Mouse (Mus musculus) 3T3-L1 (cell line): ENCODE data around the gene Krtap4-1.
"Not testable (repeated sequence)": the region's sequence is repeated elsewhere in the genome, so short reads cannot be mapped to it uniquely, and the experiment has no call there.

Experiments used
- DNase-seq: peaks from one replicate; pipeline ENCODE4 v3.0.0-alpha.2; 2015; ENCODE audit warnings: low read depth, low spot score

Gene Krtap4-1

GRCm38 (mm10) chr11:99628138-99628537 lies at the start of gene Krtap4-1:
TSS of gene Krtap4-1 (minus strand) at chr11:99628238.
- DNase-seq: no peak

- DNase-seq: no peak
These were observed 37.8 kb upstream of the Krtap4-1 start, which contains the start of gene Krtap4-6 for GRCm38 (mm10) chr11:99665860-99666259. TSS of gene Krtap4-6 (minus strand) at chr11:99665960.

GRCm38 (mm10) chr11:99662802-99663201 lies 34.8 kb upstream of the Krtap4-1 start:
- no peak for DNase-seq

- peak; percentile 90 for DNase-seq
These were observed 31.2 kb upstream of the Krtap4-1 start for GRCm38 (mm10) chr11:99659256-99659655.

GRCm38 (mm10) chr11:99658467-99659010 lies 30.5 kb upstream of the Krtap4-1 start, which contains the start of gene Gm11563:
TSS of gene Gm11563 (minus strand) at chr11:99658960.
- peak; percentile 23 for DNase-seq

- no peak for DNase-seq
These were observed 29.0 kb upstream of the Krtap4-1 start for GRCm38 (mm10) chr11:99657051-99657450.

GRCm38 (mm10) chr11:99650136-99650535 lies 22.1 kb upstream of the Krtap4-1 start, which contains the start of gene Gm11555:
TSS of gene Gm11555 (minus strand) at chr11:99650236.
- DNase-seq: no peak

- no peak for DNase-seq
These were observed 18.4 kb upstream of the Krtap4-1 start for GRCm38 (mm10) chr11:99646444-99646843.

- DNase-seq: no peak
These were observed 16.3 kb upstream of the Krtap4-1 start for GRCm38 (mm10) chr11:99644351-99644750.

- DNase-seq: not testable (repeated sequence)
These were observed 15.6 kb upstream of the Krtap4-1 start, which contains the start of gene Krtap4-7 for GRCm38 (mm10) chr11:99643635-99644139. TSS of gene Krtap4-7 (minus strand) at chr11:99644089.

- peak; percentile 71 for DNase-seq
These were observed 12.9 kb upstream of the Krtap4-1 start for GRCm38 (mm10) chr11:99640926-99641325.

- no peak for DNase-seq
These were observed 9.0 kb upstream of the Krtap4-1 start for GRCm38 (mm10) chr11:99637086-99637485.

GRCm38 (mm10) chr11:99634653-99635134 lies 6.7 kb upstream of the Krtap4-1 start, which contains the start of gene Krtap4-2:
TSS of gene Krtap4-2 (minus strand) at chr11:99635084.
- DNase-seq: no peak

- no peak for DNase-seq
These were observed 5.3 kb upstream of the Krtap4-1 start for GRCm38 (mm10) chr11:99633293-99633692.

- no peak for DNase-seq
These were observed 2.9 kb upstream of the Krtap4-1 start for GRCm38 (mm10) chr11:99630890-99631289.

GRCm38 (mm10) chr11:99620335-99620734 lies 7.7 kb downstream of the Krtap4-1 start, which contains the start of gene Gm11562:
TSS of gene Gm11562 (minus strand) at chr11:99620435.
- no peak for DNase-seq

GRCm38 (mm10) chr11:99614796-99615363 lies 13.2 kb downstream of the Krtap4-1 start, which contains the start of gene Krtap2-4:
TSS of gene Krtap2-4 (minus strand) at chr11:99614846.
- DNase-seq: peak; percentile 78

- not testable (repeated sequence) for DNase-seq
These were observed 17.9 kb downstream of the Krtap4-1 start, which contains the start of gene Gm11937 for GRCm38 (mm10) chr11:99610089-99610488. TSS of gene Gm11937 (minus strand) at chr11:99610189.

GRCm38 (mm10) chr11:99609126-99609525 lies 18.9 kb downstream of the Krtap4-1 start:
- no peak for DNase-seq

GRCm38 (mm10) chr11:99603208-99603607 lies 24.8 kb downstream of the Krtap4-1 start, which contains the start of gene Gm11938:
TSS of gene Gm11938 (minus strand) at chr11:99603308.
- not testable (repeated sequence) for DNase-seq

GRCm38 (mm10) chr11:99597742-99598141 lies 30.3 kb downstream of the Krtap4-1 start, which contains the start of gene Krtap9-3:
TSS of gene Krtap9-3 (minus strand) at chr11:99598105.
- not testable (repeated sequence) for DNase-seq

GRCm38 (mm10) chr11:99590981-99591380 lies 37.1 kb downstream of the Krtap4-1 start, which contains the start of gene Krtap1-3:
TSS of gene Krtap1-3 (minus strand) at chr11:99591339.
- no peak for DNase-seq
